In genomic region chr1:73227246-73227645, GRCm38 (mm10) we compare ENCODE assay signal across 11 mouse cellular contexts.
DNase-seq lines count a peak whose midpoint lies in the region.
"Had no signal": no experiment of that assay in that cellular context is flagged by ENCODE, and none has a peak within 500 bp of the region (broad histone marks: within the 10 kb centered on the region; RNA-seq: fewer than 3 reads in every experiment).

No protein-coding gene starts in this region.

- peak; percentile 49 for DNase-seq in brain, adult 2 months (ENCODE audit: low read depth, low spot score)
- DNase-seq in layer of hippocampus, adult 18-20 months (ENCODE audit: low spot score in 2 of 2), result peak; percentile 68 to 88
- DNase-seq in layer of hippocampus, adult 9-11 months, result peak; percentile 87
- DNase-seq in layer of hippocampus, postnatal 36 days, result peak; percentile 57 to 63
- DNase-seq in lung, postnatal 36 days, result no peak
- DNase-seq in cerebellum, adult 9-10 months, result no peak
- DNase-seq: adrenal gland, postnatal 25 days; cerebellum, adult 2 months; cerebellum, postnatal 25 days; gastrocnemius, postnatal 14 days; heart, postnatal 36 days had no signal

Comparison
In these comparisons a context has a peak if more than half of its experiments do, and no peak if none do; other contexts are left out.
1. DNase-seq: peak in brain, adult 2 months (single experiment), layer of hippocampus, adult 18-20 months (2 of 2), layer of hippocampus, adult 9-11 months (single experiment) and layer of hippocampus, postnatal 36 days (2 of 2); none in lung, postnatal 36 days (single experiment) and cerebellum, adult 9-10 months (single experiment).